Mouse (Mus musculus) monocyte, adult 5-6 weeks (primary cell): Measurements from ENCODE around the gene Tdrd6. TPM values are rescaled to one million over a fixed set of nuclear protein-coding genes. Genes with fewer than 3 reads are reported as not detected.

Experiments
- ATAC-seq: fragments of 153-309, 156-312 bp; replicated peaks from 2 replicates; pipeline ENCODE4 v1.8.0; 2017; ENCODE audit warnings: mild to moderate bottlenecking; ENCODE audit not compliant: low TSS enrichment, insufficient number of reproducible peaks, severe bottlenecking, poor library complexity, low FRiP score
- total RNA-seq: library from RNA; stranded (forward); fragments of 200-1000, 200-491, 200-594 nt; gene quantifications from 3 replicates; pipeline ENCODE4 v1.2.3, GENCODE M21; 2017

Gene Tdrd6
- total RNA-seq: 0.10 to 0.11 TPM in 2 of 3 replicates, not detected in the other

DNA sequence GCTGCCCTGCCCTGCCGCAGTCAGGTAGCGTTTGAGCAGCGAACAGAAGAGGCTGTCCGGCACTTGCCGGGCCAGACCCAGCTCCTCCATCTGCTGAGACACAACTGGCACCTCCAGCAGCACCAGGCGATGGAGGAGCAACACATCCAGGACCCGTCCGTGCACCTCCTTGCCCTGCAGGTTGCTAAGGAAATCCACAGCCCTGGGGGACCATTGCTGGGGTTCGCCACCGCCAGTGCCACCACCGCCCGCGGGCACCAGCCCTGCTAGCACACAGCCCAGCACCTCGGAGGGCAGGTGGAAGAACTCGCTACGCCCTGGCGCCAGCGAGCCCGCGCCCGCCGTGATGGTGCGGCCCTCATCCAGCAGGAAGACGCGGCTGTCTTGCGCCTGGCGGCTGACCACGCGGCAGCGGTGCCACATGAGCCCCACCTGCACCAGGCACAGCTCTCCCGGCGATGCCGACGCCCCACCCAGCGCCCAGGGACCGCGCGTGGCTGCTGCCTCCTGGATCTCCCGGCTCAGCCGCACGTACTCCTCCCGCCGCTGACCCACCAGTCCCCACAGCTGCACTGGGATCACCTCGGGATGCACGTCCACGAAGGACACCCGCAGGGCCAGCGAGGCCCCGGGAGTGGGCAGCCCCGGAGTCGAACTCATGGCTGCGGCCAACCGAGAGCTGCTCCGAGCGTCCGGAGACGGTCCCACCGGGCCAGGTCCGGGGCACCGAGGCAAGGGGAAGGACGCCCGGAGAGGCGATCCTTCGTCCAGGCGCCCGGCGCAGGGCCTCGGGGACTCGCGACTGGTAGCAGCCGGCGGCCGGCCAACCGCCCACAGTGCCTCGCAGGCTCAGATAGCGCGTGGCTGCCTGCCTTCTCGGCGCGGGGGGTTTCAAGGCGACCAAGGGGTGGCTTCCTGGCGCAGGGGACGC lies at the start of gene Tdrd6:
Gene Tdrd6, minus strand, starts transcription at position 804 of the 931 bp plus-strand sequence.
- no peak for ATAC-seq

GRCm38 (mm10) chr17:43677317-43677716 lies 47.2 kb upstream of the Tdrd6 start:
- ATAC-seq: no peak

DNA sequence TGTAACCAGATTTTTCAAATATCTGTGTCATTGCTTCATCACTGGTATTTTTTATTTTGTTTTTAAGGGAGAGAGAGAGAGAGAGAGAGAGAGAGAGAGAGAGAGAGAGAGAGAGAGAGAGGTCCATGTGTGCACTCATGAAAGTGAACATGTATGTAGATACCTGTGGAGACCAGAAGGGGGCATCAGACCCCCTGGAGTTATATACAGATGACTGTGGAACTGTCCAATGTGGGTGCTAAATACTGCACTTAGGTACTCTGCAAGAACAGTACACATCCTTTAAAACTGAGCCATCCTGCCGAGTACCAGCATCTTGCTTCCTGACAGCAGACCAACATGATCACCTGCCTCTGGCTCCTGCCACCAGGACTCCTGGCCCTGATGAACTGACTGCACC lies 46.1 kb upstream of the Tdrd6 start:
- no peak for ATAC-seq

DNA sequence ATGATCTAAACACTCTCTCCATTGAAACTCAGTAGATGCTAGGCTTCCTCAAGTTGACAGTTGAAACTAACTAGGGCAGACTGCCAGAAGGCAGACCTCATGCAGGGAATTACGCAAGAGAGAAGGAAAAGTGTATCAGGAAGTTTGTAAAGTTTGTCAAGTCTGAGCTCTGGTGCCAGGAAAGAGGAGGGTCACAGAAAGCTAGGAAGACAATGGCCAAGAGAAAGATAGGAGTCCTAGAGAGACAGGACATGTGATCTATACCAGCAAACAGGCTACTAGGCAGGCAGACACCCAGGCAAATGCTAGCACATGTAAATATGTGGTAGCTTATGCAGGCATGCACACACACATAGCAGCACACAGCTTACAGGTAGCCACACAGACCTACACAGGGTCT lies 45.1 kb upstream of the Tdrd6 start:
- no peak for ATAC-seq

DNA sequence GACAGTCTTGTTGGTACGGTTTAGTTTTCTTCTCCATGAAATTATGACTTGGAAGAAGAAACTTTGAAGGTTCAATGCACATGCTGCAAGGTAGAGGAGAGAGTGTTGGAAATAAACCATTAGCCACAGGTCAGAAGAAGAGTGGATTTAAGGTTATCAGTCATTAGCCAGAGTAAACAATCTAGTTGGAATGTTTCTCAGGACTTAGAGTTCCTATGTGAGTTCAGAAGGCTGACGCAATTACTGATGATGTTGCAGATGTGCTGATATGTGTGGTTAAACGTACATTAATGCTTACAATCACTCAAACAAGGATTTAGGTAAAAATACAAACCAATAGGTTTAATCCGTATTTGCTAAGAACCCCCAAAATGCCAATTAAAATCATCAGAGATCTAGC lies 41.8 kb upstream of the Tdrd6 start:
- ATAC-seq: no peak

DNA sequence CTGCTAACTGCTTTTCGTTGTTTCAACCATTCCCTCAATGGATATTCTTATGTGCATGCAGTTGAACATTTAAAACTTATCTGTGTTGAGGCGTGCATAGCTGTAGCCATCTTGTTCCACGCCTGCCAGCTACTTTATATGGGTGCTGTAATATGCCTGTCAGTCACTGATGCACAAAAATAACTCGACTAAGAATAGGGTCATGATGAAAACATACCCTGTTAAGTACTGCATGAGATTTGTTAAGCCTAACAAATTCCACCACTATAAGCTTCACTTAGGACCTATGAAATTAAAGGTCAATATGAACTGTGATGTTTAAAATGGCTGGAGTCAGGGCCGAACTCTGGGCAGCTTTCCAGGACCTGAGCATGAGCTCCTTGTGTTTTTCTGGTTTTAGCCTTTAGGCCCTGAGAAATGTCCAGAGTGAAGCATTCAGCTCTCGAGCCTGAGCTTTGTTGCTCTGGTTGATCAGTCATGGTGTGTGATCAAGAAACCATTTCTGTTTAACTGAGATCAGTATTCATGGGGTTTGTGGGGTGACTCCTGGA lies 39.1 kb upstream of the Tdrd6 start:
- no peak for ATAC-seq

DNA sequence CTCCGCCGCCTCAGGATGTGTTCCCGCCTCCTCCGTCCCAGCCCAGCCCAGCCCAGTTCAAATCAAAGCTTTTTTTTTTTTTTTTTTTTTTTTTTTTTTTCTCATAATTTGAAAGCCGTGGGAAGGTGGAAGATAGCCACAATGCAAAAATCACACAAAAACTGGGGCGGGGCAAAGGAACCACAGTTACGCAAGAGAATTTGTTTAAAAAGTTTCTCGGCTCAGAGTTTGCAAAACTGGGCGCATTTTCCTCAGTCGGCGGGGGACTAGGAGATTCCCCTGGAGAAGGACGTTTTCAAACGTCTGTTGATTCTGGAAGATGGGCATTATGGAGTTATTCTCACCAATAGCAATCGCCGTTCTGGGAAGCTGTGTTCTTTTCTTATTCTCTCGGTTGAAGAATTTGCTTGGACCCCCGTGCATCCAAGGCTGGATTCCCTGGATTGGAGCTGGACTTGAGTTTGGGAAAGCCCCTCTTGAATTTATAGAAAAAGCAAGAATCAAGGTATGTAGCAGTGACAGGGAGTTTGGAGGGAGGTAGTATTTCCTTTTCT lies 37.3 kb upstream of the Tdrd6 start, which contains the start of gene Cyp39a1:
Gene Cyp39a1, plus strand, starts transcription at position 136 of the 554 bp plus-strand sequence.
- no peak for ATAC-seq

GRCm38 (mm10) chr17:43666576-43667289 lies 36.6 kb upstream of the Tdrd6 start, which contains the start of gene Slc25a27:
Gene Slc25a27, minus strand, starts transcription at chr17:43667214.
- ATAC-seq: peak; percentile 94

GRCm38 (mm10) chr17:43651314-43652046 lies 21.4 kb upstream of the Tdrd6 start:
- ATAC-seq: no peak

- no peak for ATAC-seq
Observed at GRCm38 (mm10) chr17:43649641-43650436, 19.7 kb upstream of the Tdrd6 start.

GRCm38 (mm10) chr17:43646925-43647324 lies 16.8 kb upstream of the Tdrd6 start:
- ATAC-seq: no peak

- no peak for ATAC-seq
Observed at GRCm38 (mm10) chr17:43645136-43645535, 15.0 kb upstream of the Tdrd6 start.

GRCm38 (mm10) chr17:43644375-43644774 lies 14.3 kb upstream of the Tdrd6 start:
- no peak for ATAC-seq

DNA sequence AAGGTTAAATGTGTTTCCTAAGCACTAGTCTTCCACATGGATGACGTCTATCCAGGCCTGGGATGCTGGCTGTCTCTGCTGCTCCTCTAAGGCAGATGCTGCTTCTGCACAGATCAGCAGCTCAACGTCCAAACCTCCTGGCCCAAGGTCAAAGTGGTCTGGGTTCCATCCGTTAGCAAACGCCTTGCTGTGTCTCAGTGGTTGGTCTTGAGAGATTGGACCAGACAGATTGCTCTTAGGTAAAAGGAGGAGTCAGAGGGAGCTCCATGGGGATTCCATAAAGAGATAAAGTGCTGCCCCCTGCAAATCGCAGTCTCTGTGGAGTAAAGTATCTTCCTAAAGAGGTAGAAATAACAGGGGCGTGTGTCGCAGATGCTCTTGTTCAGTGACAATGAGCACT lies 13.1 kb upstream of the Tdrd6 start:
- ATAC-seq: no peak

GRCm38 (mm10) chr17:43640825-43641224 lies 10.7 kb upstream of the Tdrd6 start:
- no peak for ATAC-seq

GRCm38 (mm10) chr17:43637146-43637545 lies 7.0 kb upstream of the Tdrd6 start:
- ATAC-seq: no peak

GRCm38 (mm10) chr17:43630427-43630760 lies 295 bp upstream of the Tdrd6 start:
- ATAC-seq: no peak

GRCm38 (mm10) chr17:43629026-43629495 lies 1.0 kb downstream of the Tdrd6 start:
- no peak for ATAC-seq
